Mouse (Mus musculus) megakaryocyte progenitor cell, adult 5-6 weeks (primary cell): ENCODE results near the gene P2ry12. TPM values are rescaled to one million over a fixed set of nuclear protein-coding genes. Genes with fewer than 3 reads are reported as not detected.

Experiments
- ATAC-seq: replicated peaks from 2 replicates; pipeline ENCODE4 v1.8.0; 2016; ENCODE audit warnings: mild to moderate bottlenecking, moderate TSS enrichment, inconsistent platforms; ENCODE audit not compliant: poor library complexity
- total RNA-seq, 2 experiments: library from RNA; stranded (forward) in 1 of 2; stranded (reverse) in 1 of 2; fragments of 157-497, 149-512 nt in 1 of 2; fragments of 200-1000 nt in 1 of 2; gene quantifications; 2 replicates each; pipeline versions ENCODE4 v1.2.3 to v1.2.4; 2015 to 2017

The P2ry12 gene
- total RNA-seq, 2 experiments from 2014 or later, result 0.17 TPM; not detected in 1

- ATAC-seq, result no peak
These were observed 71.0 kb downstream of the P2ry12 start for GRCm38 (mm10) chr3:59191674-59192073.

GRCm38 (mm10) chr3:59187336-59187735 is 75.3 kb downstream of the P2ry12 start:
- no peak for ATAC-seq

- ATAC-seq, result no peak
These were observed 77.0 kb downstream of the P2ry12 start for GRCm38 (mm10) chr3:59185662-59186061.

GRCm38 (mm10) chr3:59182129-59182528 is 80.5 kb downstream of the P2ry12 start:
- no peak for ATAC-seq

- ATAC-seq, result 0 out of 2 replicates have a peak, but pooled peaks have one; percentile 23
These were observed 81.5 kb downstream of the P2ry12 start for GRCm38 (mm10) chr3:59181134-59181533.

- no peak for ATAC-seq
These were observed 85.8 kb downstream of the P2ry12 start for GRCm38 (mm10) chr3:59176871-59177270.

GRCm38 (mm10) chr3:59175234-59175633 is 87.4 kb downstream of the P2ry12 start:
- ATAC-seq, result peak; percentile 89

GRCm38 (mm10) chr3:59174426-59175154 is 88.1 kb downstream of the P2ry12 start:
- peak; percentile 29 for ATAC-seq

GRCm38 (mm10) chr3:59169921-59170627 is 92.6 kb downstream of the P2ry12 start:
- ATAC-seq, result peak; percentile 29; the same call in 1 of the 2 replicates

- ATAC-seq, result no peak
These were observed 93.5 kb downstream of the P2ry12 start for GRCm38 (mm10) chr3:59169215-59169614.

- peak; percentile 80 for ATAC-seq
These were observed 94.2 kb downstream of the P2ry12 start for GRCm38 (mm10) chr3:59168476-59168875.

- no peak for ATAC-seq
These were observed 95.1 kb downstream of the P2ry12 start for GRCm38 (mm10) chr3:59167417-59168054.

Other genes with a start within 250 kb of the P2ry12 start
- 24.3 and 26.9 TPM in 2 replicates for gene Gpr171, start 161.1 kb downstream of the P2ry12 start, total RNA-seq (2015)
- 23.1 and 31.9 TPM in 2 replicates for gene Gpr171, start 161.1 kb downstream of the P2ry12 start, total RNA-seq (2017)
- 5.7 and 7.2 TPM in 2 replicates for gene P2ry14, start 109.3 kb downstream of the P2ry12 start, total RNA-seq (2015)
- gene P2ry14, start 109.3 kb downstream of the P2ry12 start, total RNA-seq (2017), result 5.0 and 8.0 TPM in 2 replicates
- gene Gpr87, start 67.8 kb downstream of the P2ry12 start, total RNA-seq (2015), result not detected in 2 replicates
- not detected in 2 replicates for gene Gpr87, start 67.8 kb downstream of the P2ry12 start, total RNA-seq (2017)
- 0.95 and 1.6 TPM in 2 replicates for gene P2ry13, start 52.0 kb downstream of the P2ry12 start, total RNA-seq (2015)
- gene P2ry13, start 52.0 kb downstream of the P2ry12 start, total RNA-seq (2017), result 0.78 and 0.83 TPM in 2 replicates
- gene Igsf10, start 81.5 kb upstream of the P2ry12 start, total RNA-seq (2015), result 0.02 and 0.07 TPM in 2 replicates
- gene Igsf10, start 81.5 kb upstream of the P2ry12 start, total RNA-seq (2017), result 0.03 and 0.04 TPM in 2 replicates